Mouse (Mus musculus) myocyte (in vitro differentiated cells): Measurements from ENCODE around the gene Gm20388. TPM values are rescaled to one million over a fixed set of nuclear protein-coding genes. Genes with fewer than 3 reads are reported as not detected.

Experiments used
- H3K27me3 ChIP-seq: one replicate; pipeline ENCODE4 v1.6.1; 2011; ENCODE audit not compliant: control insufficient read depth, insufficient read depth, insufficient read length
- H3K36me3 ChIP-seq: one replicate; pipeline ENCODE4 v1.6.1; 2011; ENCODE audit not compliant: control insufficient read depth, insufficient read depth
- H3K4me2 ChIP-seq: one replicate; pipeline ENCODE4 v1.6.1; 2011; ENCODE audit warnings: low read depth, control low read depth
- H3K4me3 ChIP-seq: one replicate; pipeline ENCODE4 v1.5.1; 2011; ENCODE audit warnings: mild to moderate bottlenecking, control low read depth, moderate library complexity
- H3K79me2 ChIP-seq: one replicate; pipeline ENCODE4 v1.6.1; 2011; ENCODE audit not compliant: control insufficient read depth, insufficient read depth
- H3ac ChIP-seq: one replicate; pipeline ENCODE4 v1.6.1; 2011; ENCODE audit not compliant: control insufficient read depth, insufficient read length
- CEBPB ChIP-seq: IDR thresholded peaks from 2 replicates; pipeline ENCODE4 v1.6.1; 2011; ENCODE audit warnings: mild to moderate bottlenecking, moderate library complexity; ENCODE audit not compliant: poor library complexity, insufficient read depth, severe bottlenecking
- E2F4 ChIP-seq: IDR thresholded peaks from one replicate; pipeline ENCODE4 v1.6.1; 2011; ENCODE audit warnings: mild to moderate bottlenecking, control low read depth, moderate library complexity; ENCODE audit not compliant: insufficient read depth
- MAX ChIP-seq: IDR thresholded peaks from one replicate; pipeline ENCODE4 v1.6.1; 2011; ENCODE audit warnings: low read depth, mild to moderate bottlenecking, control low read depth
- MYOD1 ChIP-seq, 3 experiments: IDR thresholded peaks; one replicate each; pipeline ENCODE4 v1.6.1; 2011; ENCODE audit warnings: control low read depth in 2 of 3, low read depth in 2 of 3, mild to moderate bottlenecking in 2 of 3, moderate library complexity in 1 of 3; ENCODE audit not compliant: insufficient read length in 2 of 3, control insufficient read depth in 1 of 3
- MYOG ChIP-seq, 3 experiments: IDR thresholded peaks; one replicate each; pipeline ENCODE4 v1.6.1; 2011; ENCODE audit warnings: control low read depth in 2 of 3, low read depth in 2 of 3, mild to moderate bottlenecking in 2 of 3; ENCODE audit not compliant: insufficient read length in 2 of 3, control insufficient read depth in 1 of 3, insufficient read depth in 1 of 3
- POLR2A ChIP-seq: IDR thresholded peaks from one replicate; pipeline ENCODE4 v1.6.1; 2011; ENCODE audit warnings: low read depth, mild to moderate bottlenecking, control low read depth, moderate library complexity; ENCODE audit not compliant: insufficient read length
- POLR2AphosphoS2 ChIP-seq: IDR thresholded peaks from one replicate; pipeline ENCODE4 v1.6.1; 2011; ENCODE audit warnings: low read depth, control low read depth; ENCODE audit not compliant: insufficient read length
- REST ChIP-seq: IDR thresholded peaks from one replicate; pipeline ENCODE4 v1.6.1; 2011; ENCODE audit warnings: mild to moderate bottlenecking, control low read depth, moderate library complexity; ENCODE audit not compliant: insufficient read depth, insufficient read length
- SRF ChIP-seq: IDR thresholded peaks from one replicate; pipeline ENCODE4 v1.6.1; 2011; ENCODE audit warnings: low read depth; ENCODE audit not compliant: control insufficient read depth, insufficient read length
- TCF12 ChIP-seq: IDR thresholded peaks from one replicate; pipeline ENCODE4 v1.6.1; 2011; ENCODE audit warnings: mild to moderate bottlenecking, control low read depth; ENCODE audit not compliant: poor library complexity, insufficient read depth, severe bottlenecking
- TCF3 ChIP-seq: IDR thresholded peaks from one replicate; pipeline ENCODE4 v1.6.1; 2011; ENCODE audit warnings: low read depth, control low read depth; ENCODE audit not compliant: insufficient read length
- USF1 ChIP-seq: IDR thresholded peaks from one replicate; pipeline ENCODE4 v1.6.1; 2011; ENCODE audit warnings: low read depth, mild to moderate bottlenecking, control low read depth, moderate library complexity
- polyA plus RNA-seq: library from polyadenylated mRNA; unstranded; fragments of >200 nt; fragmentation: generic; extraction: Trizol; gene quantifications from one replicate; pipeline ENCODE4 v1.2.1, GENCODE M21; 2012; ENCODE audit warnings: missing spikeins

The Gm20388 gene
- polyA plus RNA-seq, 1 experiment = 15.3 TPM

- Histone ChIP-seq H3K79me2 (no peaks in the 10 kb centered on the region), H3K36me3 (no peaks in the 10 kb centered on the region), H3K27me3 (no peaks in the 10 kb centered on the region), H3K4me3 (no peak overlapping the region), H3K4me2 (no peak overlapping the region), H3ac (no peak overlapping the region)
- no peak for TF ChIP-seq REST
- no peak for TF ChIP-seq USF1
- TF ChIP-seq MAX = no peak
- TF ChIP-seq POLR2AphosphoS2 = no peak
- no peak for TF ChIP-seq E2F4
- TF ChIP-seq TCF3 = peak; percentile 75
- TF ChIP-seq TCF12 = peak; percentile 78
- peak in 2 of 3 experiments; percentile 85 to 96 for TF ChIP-seq MYOD1 (IDR thresholded peaks at IDR 0.05; ENCODE audit: control insufficient read depth in 1 of 3, insufficient read length in 2 of 3, low read depth in 2 of 3)
- peak; percentile 43 to 98 (median 90) for TF ChIP-seq MYOG (IDR thresholded peaks at IDR 0.05; ENCODE audit: control insufficient read depth in 1 of 3, insufficient read depth in 1 of 3, insufficient read length in 2 of 3, low read depth in 2 of 3)
- no peak for TF ChIP-seq CEBPB
Measured at GRCm38 (mm10) chr8:120369956-120370355, 459.3 kb downstream of the Gm20388 start.

GRCm38 (mm10) chr8:120370461-120370860, 459.8 kb downstream of the Gm20388 start:
- Histone ChIP-seq H3ac (no peak overlapping the region), H3K79me2 (no peaks in the 10 kb centered on the region), H3K36me3 (no peaks in the 10 kb centered on the region), H3K4me2 (no peak overlapping the region), H3K27me3 (no peaks in the 10 kb centered on the region), H3K4me3 (no peak overlapping the region)
- no peak for TF ChIP-seq E2F4
- no peak for TF ChIP-seq MYOD1 (IDR thresholded peaks at IDR 0.05; ENCODE audit: control insufficient read depth in 1 of 3, insufficient read length in 2 of 3, low read depth in 2 of 3)
- no peak for TF ChIP-seq USF1
- TF ChIP-seq SRF = no peak
- TF ChIP-seq POLR2AphosphoS2 = no peak
- TF ChIP-seq REST = no peak
- no peak for TF ChIP-seq POLR2A
- TF ChIP-seq TCF3 = no peak
- TF ChIP-seq MAX = no peak
- TF ChIP-seq CEBPB = no peak
- TF ChIP-seq TCF12 = no peak
- TF ChIP-seq MYOG (IDR thresholded peaks at IDR 0.05; ENCODE audit: control insufficient read depth in 1 of 3, insufficient read depth in 1 of 3, insufficient read length in 2 of 3, low read depth in 2 of 3) = no peak

GRCm38 (mm10) chr8:120371146-120371545, 460.5 kb downstream of the Gm20388 start:
- H3K27me3 ChIP-seq = no peaks in the 10 kb centered on the region
- H3K4me2 ChIP-seq = no peak overlapping the region
- TF ChIP-seq SRF (no peak), MYOG (IDR thresholded peaks at IDR 0.05; ENCODE audit: control insufficient read depth in 1 of 3, insufficient read depth in 1 of 3, insufficient read length in 2 of 3, low read depth in 2 of 3) (no peak)

GRCm38 (mm10) chr8:120371725-120372457, 461.2 kb downstream of the Gm20388 start:
- H3K36me3 ChIP-seq = no peaks in the 10 kb centered on the region
- TF ChIP-seq TCF12 (no peak), TCF3 (no peak), MYOG (IDR thresholded peaks at IDR 0.05; ENCODE audit: control insufficient read depth in 1 of 3, insufficient read depth in 1 of 3, insufficient read length in 2 of 3, low read depth in 2 of 3) (no peak), REST (no peak), POLR2AphosphoS2 (no peak), SRF (no peak), POLR2A (no peak), MYOD1 (IDR thresholded peaks at IDR 0.05; ENCODE audit: control insufficient read depth in 1 of 3, insufficient read length in 2 of 3, low read depth in 2 of 3) (no peak), CEBPB (no peak)
- no peak overlapping the region for H3K4me2 ChIP-seq
- H3K4me3 ChIP-seq = no peak overlapping the region
- H3ac ChIP-seq = no peak overlapping the region
- H3K79me2 ChIP-seq = no peaks in the 10 kb centered on the region
- no peaks in the 10 kb centered on the region for H3K27me3 ChIP-seq

More at GRCm38 (mm10) chr8:120371146-120371545, 460.5 kb downstream of the Gm20388 start:
- no peaks in the 10 kb centered on the region for H3K36me3 ChIP-seq
- H3K79me2 ChIP-seq = no peaks in the 10 kb centered on the region
- no peak overlapping the region for H3K4me3 ChIP-seq
- no peak overlapping the region for H3ac ChIP-seq

GRCm38 (mm10) chr8:120372684-120373083, 462.0 kb downstream of the Gm20388 start:
- H3K4me2 ChIP-seq = no peak overlapping the region
- H3ac ChIP-seq = no peak overlapping the region
- H3K27me3 ChIP-seq = no peaks in the 10 kb centered on the region
- no peaks in the 10 kb centered on the region for H3K79me2 ChIP-seq
- TF ChIP-seq MYOD1 (IDR thresholded peaks at IDR 0.05; ENCODE audit: control insufficient read depth in 1 of 3, insufficient read length in 2 of 3, low read depth in 2 of 3) (no peak), POLR2AphosphoS2 (no peak), TCF3 (no peak), TCF12 (no peak), POLR2A (no peak), USF1 (no peak), SRF (no peak), CEBPB (no peak), REST (no peak), MAX (no peak), E2F4 (no peak), MYOG (IDR thresholded peaks at IDR 0.05; ENCODE audit: control insufficient read depth in 1 of 3, insufficient read depth in 1 of 3, insufficient read length in 2 of 3, low read depth in 2 of 3) (no peak)
- H3K4me3 ChIP-seq = no peak overlapping the region
- no peaks in the 10 kb centered on the region for H3K36me3 ChIP-seq
